8 mouse cellular contexts compared by ENCODE assay signal in genomic region chr15:102471295-102471645, GRCm38 (mm10). TPM values are rescaled to one million over a fixed set of nuclear protein-coding genes. Genes with fewer than 3 reads are reported as not detected.
DNase-seq lines count a peak whose midpoint lies in the region; ATAC-seq and TF ChIP-seq lines count a peak whose summit lies in the region.

No protein-coding gene starts in this region.

- peak overlapping the region; percentile 76 for H3K4me2 ChIP-seq in forebrain, embryonic 13.5 days
- peak overlapping the region; percentile 79 for H3K4me2 ChIP-seq in liver, embryonic 13.5 days

- H3K4me3 ChIP-seq in erythroblast, embryonic 14.5 days (replicated peaks), result peak overlapping the region; percentile 93
- peak overlapping the region; percentile 98 for H3K4me3 ChIP-seq in C2C12 (ENCODE audit: insufficient read depth, poor library complexity, severe bottlenecking)
- H3K4me3 ChIP-seq in forebrain, embryonic 13.5 days, result peak overlapping the region; percentile 90
- peak overlapping the region; percentile 96 for H3K4me3 ChIP-seq in liver, embryonic 13.5 days (replicated peaks)

- no peak for TF ChIP-seq CTCF in C2C12 (IDR thresholded peaks at IDR 0.05; ENCODE audit: control insufficient read depth, insufficient read depth, insufficient read length)

- H3K9ac ChIP-seq in forebrain, embryonic 13.5 days, result peak overlapping the region; percentile 97
- H3K9ac ChIP-seq in liver, embryonic 13.5 days, result peak overlapping the region; percentile 97

- peaks cover 18% of the 10 kb centered on the region for H3K4me1 ChIP-seq in erythroblast, embryonic 14.5 days (ENCODE audit: control insufficient read depth)
- H3K4me1 ChIP-seq in forebrain, embryonic 13.5 days, result peaks cover 20% of the 10 kb centered on the region
- peaks cover 23% of the 10 kb centered on the region for H3K4me1 ChIP-seq in liver, embryonic 13.5 days (replicated peaks)

- peak overlapping the region; percentile 81 for H3ac ChIP-seq in C2C12 (ENCODE audit: control insufficient read depth, insufficient read length, low read depth)

- H3K79me2 ChIP-seq in C2C12 (ENCODE audit: control insufficient read depth, insufficient read depth), result peaks cover 58% of the 10 kb centered on the region

- peaks cover 54% of the 10 kb centered on the region for H3K79me3 ChIP-seq in C2C12 (ENCODE audit: low read depth)

- H3K27ac ChIP-seq in forebrain, embryonic 13.5 days, result peak overlapping the region; percentile 97
- H3K27ac ChIP-seq in liver, embryonic 13.5 days, result peak overlapping the region; percentile 93

- peaks cover 5% of the 10 kb centered on the region for H3K9me3 ChIP-seq in erythroblast, embryonic 14.5 days (ENCODE audit: control insufficient read depth, low read length)
- H3K9me3 ChIP-seq in forebrain, embryonic 13.5 days (replicated peaks), result no peaks in the 10 kb centered on the region
- H3K9me3 ChIP-seq in liver, embryonic 13.5 days (replicated peaks), result no peaks in the 10 kb centered on the region

- peaks cover 62% of the 10 kb centered on the region for H3K36me3 ChIP-seq in erythroblast, embryonic 14.5 days (ENCODE audit: control insufficient read depth)
- peaks cover 66% of the 10 kb centered on the region for H3K36me3 ChIP-seq in C2C12 (ENCODE audit: control insufficient read depth, insufficient read depth)
- H3K36me3 ChIP-seq in forebrain, embryonic 13.5 days (ENCODE audit: poor library complexity, severe bottlenecking), result peaks cover 27% of the 10 kb centered on the region
- peaks cover 50% of the 10 kb centered on the region for H3K36me3 ChIP-seq in liver, embryonic 13.5 days

- WGBS in forebrain, embryonic 13.5 days, result under 1% methylated on average over 10 of the region's 10 CpGs
- under 1% methylated on average over 10 of the region's 10 CpGs for WGBS in liver, embryonic 13.5 days (ENCODE audit: insufficient replicate concordance)

- no peak for ATAC-seq in erythroblast, adult 5-6 weeks (replicated peaks; ENCODE audit: low FRiP score, poor library complexity, severe bottlenecking)
- no peak for ATAC-seq in forebrain, embryonic 13.5 days
- no peak for ATAC-seq in liver, embryonic 13.5 days (ENCODE audit: low read depth)

- H3K27me3 ChIP-seq in erythroblast, embryonic 14.5 days (ENCODE audit: control insufficient read depth), result no peaks in the 10 kb centered on the region
- H3K27me3 ChIP-seq in C2C12 (ENCODE audit: control insufficient read depth, insufficient read depth, insufficient read length), result no peaks in the 10 kb centered on the region
- H3K27me3 ChIP-seq in forebrain, embryonic 13.5 days, result no peaks in the 10 kb centered on the region
- H3K27me3 ChIP-seq in liver, embryonic 13.5 days, result no peaks in the 10 kb centered on the region

- DNase-seq in liver, embryonic 13.5 days, result no peak
- no peak for DNase-seq in yolk sac, embryonic 10.5 days (ENCODE audit: low spot score)
- no peak for DNase-seq in B cell, adult 2 months
- no peak for DNase-seq in kidney, postnatal 25 days

TF ChIP-seq in C2C12, 6 proteins besides CTCF, POLR2A, EP300 and RAD21:
- TF ChIP-seq MAX (IDR thresholded peaks at IDR 0.05), result no peak
- TF ChIP-seq USF1 (IDR thresholded peaks at IDR 0.05; ENCODE audit: low read depth), result no peak
- no peak for TF ChIP-seq FOSL1 (IDR thresholded peaks at IDR 0.05; ENCODE audit: insufficient read depth, low read length, poor library complexity, severe bottlenecking)
- no peak for TF ChIP-seq MYOG (IDR thresholded peaks at IDR 0.05; ENCODE audit: control insufficient read depth, extremely low read depth, insufficient read length)
- TF ChIP-seq MYOD1 (IDR thresholded peaks at IDR 0.05; ENCODE audit: control insufficient read depth, insufficient read length, low read depth), result no peak
TF ChIP-seq in C2C12: peak in this region for 0.

RNA-seq across cellular contexts. Expression of gene Pcbp2, which starts 0.9 kb away (rescaled TPM):
- polyA plus RNA-seq in erythroblast, embryonic 14.5 days (2012), result 31.3 and 62.4 TPM in 2 replicates
- 252 and 321 TPM in 2 replicates for total RNA-seq in erythroblast, adult 5-6 weeks (2015; ENCODE audit: low replicate concordance)
- 85.4 and 91.0 TPM in 2 replicates for total RNA-seq in erythroblast, adult 5-6 weeks (2017; ENCODE audit: low replicate concordance)
- 1,132 TPM for polyA plus RNA-seq in C2C12 (2012; fragmentation: generic; extraction: Trizol)
- 198 and 212 TPM in 2 replicates for polyA plus RNA-seq in forebrain, embryonic 13.5 days (2015; fragmentation: Nextera tagmentation; extraction: Ambion mirVana)
- polyA plus RNA-seq in liver, embryonic 13.5 days (2015; fragmentation: Nextera tagmentation; extraction: Ambion mirVana), result 91.4 and 92.1 TPM in 2 replicates

RNA-seq across cellular contexts. Expression of gene Prr13, which starts 12.4 kb away (rescaled TPM):
- polyA plus RNA-seq in erythroblast, embryonic 14.5 days (2012), result 28.4 and 73.8 TPM in 2 replicates
- 70.9 and 84.4 TPM in 2 replicates for total RNA-seq in erythroblast, adult 5-6 weeks (2015; ENCODE audit: low replicate concordance)
- total RNA-seq in erythroblast, adult 5-6 weeks (2017; ENCODE audit: low replicate concordance), result 37.6 and 64.5 TPM in 2 replicates
- polyA plus RNA-seq in C2C12 (2012; fragmentation: generic; extraction: Trizol), result 113 TPM
- polyA plus RNA-seq in forebrain, embryonic 13.5 days (2015; fragmentation: Nextera tagmentation; extraction: Ambion mirVana), result 88.9 and 90.9 TPM in 2 replicates
- polyA plus RNA-seq in liver, embryonic 13.5 days (2015; fragmentation: Nextera tagmentation; extraction: Ambion mirVana), result 108 and 112 TPM in 2 replicates

RNA-seq across cellular contexts. Expression of gene Amhr2, which starts 26.1 kb away (rescaled TPM):
- 0.03 and 0.08 TPM in 2 replicates for polyA plus RNA-seq in erythroblast, embryonic 14.5 days (2012)
- total RNA-seq in erythroblast, adult 5-6 weeks (2015; ENCODE audit: low replicate concordance), result not detected in 2 replicates
- total RNA-seq in erythroblast, adult 5-6 weeks (2017; ENCODE audit: low replicate concordance), result not detected in 2 replicates
- polyA plus RNA-seq in C2C12 (2012; fragmentation: generic; extraction: Trizol), result 0.07 TPM
- polyA plus RNA-seq in forebrain, embryonic 13.5 days (2015; fragmentation: Nextera tagmentation; extraction: Ambion mirVana), result 0.19 and 0.20 TPM in 2 replicates
- 0.14 and 0.42 TPM in 2 replicates for polyA plus RNA-seq in liver, embryonic 13.5 days (2015; fragmentation: Nextera tagmentation; extraction: Ambion mirVana)

RNA-seq across cellular contexts. Expression of gene Gm10337, which starts 32.3 kb away (rescaled TPM):
- polyA plus RNA-seq in erythroblast, embryonic 14.5 days (2012), result not detected in 2 replicates
- not detected in 2 replicates for total RNA-seq in erythroblast, adult 5-6 weeks (2015; ENCODE audit: low replicate concordance)
- total RNA-seq in erythroblast, adult 5-6 weeks (2017; ENCODE audit: low replicate concordance), result not detected in 2 replicates
- polyA plus RNA-seq in C2C12 (2012; fragmentation: generic; extraction: Trizol), result not detected
- polyA plus RNA-seq in forebrain, embryonic 13.5 days (2015; fragmentation: Nextera tagmentation; extraction: Ambion mirVana), result 6.6 and 13.4 TPM in 2 replicates
- not detected in 2 replicates for polyA plus RNA-seq in liver, embryonic 13.5 days (2015; fragmentation: Nextera tagmentation; extraction: Ambion mirVana)

RNA-seq across cellular contexts. Expression of gene Map3k12, which starts 45.6 kb away (rescaled TPM):
- polyA plus RNA-seq in erythroblast, embryonic 14.5 days (2012), result 0.01 TPM in 2 replicates
- total RNA-seq in erythroblast, adult 5-6 weeks (2015; ENCODE audit: low replicate concordance), result not detected in 2 replicates
- total RNA-seq in erythroblast, adult 5-6 weeks (2017; ENCODE audit: low replicate concordance), result 0.34 and 1.1 TPM in 2 replicates
- 11.2 TPM for polyA plus RNA-seq in C2C12 (2012; fragmentation: generic; extraction: Trizol)
- 37.6 and 40.4 TPM in 2 replicates for polyA plus RNA-seq in forebrain, embryonic 13.5 days (2015; fragmentation: Nextera tagmentation; extraction: Ambion mirVana)
- polyA plus RNA-seq in liver, embryonic 13.5 days (2015; fragmentation: Nextera tagmentation; extraction: Ambion mirVana), result 1.8 and 2.1 TPM in 2 replicates
